Mouse (Mus musculus): ENCODE measurements around the gene Idh3a.

Idh3a gene

GRCm38 (mm10) chr9:54652778-54653177 is 66.6 kb downstream of the Idh3a start:
- no peak for DNase-seq
